Mouse (Mus musculus) brain, embryonic 14.5 days (tissue): ENCODE data around the gene Abca2.

Experiments used
- CTCF ChIP-seq: fragments of 200-500 bp; IDR thresholded peaks from 2 replicates; pipeline ENCODE4 v1.5.1; 2012; ENCODE audit warnings: inconsistent platforms, mild to moderate bottlenecking, moderate library complexity, borderline replicate concordance; ENCODE audit not compliant: insufficient read depth, insufficient read length; ENCODE audit errors: extremely low read depth
- POLR2A ChIP-seq: fragments of 200-500 bp; IDR thresholded peaks from 2 replicates; pipeline ENCODE4 v1.6.1; 2012; ENCODE audit warnings: mild to moderate bottlenecking, inconsistent platforms, borderline replicate concordance; ENCODE audit not compliant: poor library complexity, insufficient read depth, insufficient read length, severe bottlenecking; ENCODE audit errors: extremely low read depth

DNA sequence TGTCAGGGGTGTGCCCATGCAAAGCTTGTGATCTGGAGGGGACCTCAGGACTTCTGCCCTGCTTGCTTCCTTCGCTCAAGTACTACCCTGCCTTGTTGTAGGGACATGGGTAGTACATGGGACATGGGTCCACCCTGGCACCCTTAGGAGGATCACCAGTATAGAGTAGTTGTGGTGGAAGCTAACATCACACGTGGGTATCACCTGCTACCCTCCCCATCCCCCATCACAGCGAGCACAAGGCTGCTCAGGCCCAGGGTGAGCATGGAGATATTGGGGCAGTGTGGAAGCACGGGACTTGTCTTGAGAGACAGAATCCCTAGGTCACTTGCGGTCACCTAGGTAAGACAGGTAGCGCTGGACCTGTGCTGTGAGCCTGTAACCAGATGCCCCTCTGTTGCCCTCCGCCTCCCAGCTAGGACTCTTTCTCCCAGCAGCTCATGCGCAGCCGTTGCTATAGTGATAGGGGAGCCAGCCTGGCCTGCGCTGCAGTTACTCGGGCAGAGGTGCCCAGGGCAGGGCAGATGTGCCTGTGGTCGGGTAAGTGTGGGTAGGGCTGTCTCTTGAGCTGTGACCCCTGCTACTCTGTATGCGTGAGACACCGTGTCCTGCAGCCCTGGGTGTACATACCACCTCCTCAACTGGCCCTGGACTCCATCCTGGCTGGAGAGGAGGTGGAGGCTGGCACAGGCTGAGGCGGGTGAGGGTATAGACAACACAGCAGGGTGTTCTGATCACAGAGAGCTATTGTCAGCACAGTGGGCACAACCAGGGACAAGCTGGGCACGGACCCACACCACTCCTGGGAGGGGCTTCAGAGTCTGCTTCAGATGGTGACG lies 2.1 kb downstream of the Abca2 start:
- no peak for TF ChIP-seq CTCF
- no peak for TF ChIP-seq POLR2A
